Mouse (Mus musculus) B cell, adult 2 months (primary cell): Measurements from ENCODE around the gene Chd3.

Experiments
- DNase-seq, 2 experiments: peaks; one replicate each; pipeline ENCODE4 v3.0.0; 2022

Chd3 gene

DNA sequence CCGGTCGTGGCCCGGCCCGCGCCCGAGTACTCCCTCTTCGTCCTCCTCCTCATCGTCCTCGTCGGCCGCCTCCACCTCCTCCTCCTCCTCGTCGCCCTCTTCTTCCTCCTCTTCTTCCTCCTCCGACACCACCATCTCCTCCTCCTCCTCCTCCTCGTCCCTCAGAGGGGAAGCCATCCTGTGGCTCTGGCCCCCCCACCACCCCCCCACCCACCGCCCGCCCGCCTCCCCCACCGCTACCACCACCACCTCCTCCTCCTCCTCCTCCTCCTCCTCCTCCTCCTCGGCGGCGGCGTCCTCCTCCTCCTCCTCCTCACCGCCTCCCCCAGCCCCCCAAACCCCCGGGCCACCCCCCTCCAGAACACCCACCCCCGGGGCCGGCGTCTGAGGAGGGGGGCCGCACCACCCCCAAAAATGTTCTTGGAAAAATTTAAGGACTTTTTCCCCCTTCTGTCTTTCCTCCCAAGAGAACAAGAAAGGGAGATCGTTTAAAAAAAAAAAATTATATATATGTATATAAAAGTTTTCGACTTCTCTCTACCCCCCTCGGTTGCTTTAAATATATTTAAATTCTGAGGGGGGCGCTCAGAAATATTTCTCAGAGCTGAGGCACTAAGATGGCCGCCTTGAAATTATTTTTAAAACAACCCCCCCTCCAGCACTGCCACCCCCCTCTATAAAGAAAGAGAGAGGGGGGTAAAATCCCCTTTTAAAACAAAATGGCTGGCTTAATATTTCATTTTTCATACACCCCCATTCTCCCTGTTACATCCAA is at the start of gene Chd3:
Gene Chd3 (minus strand): TSS at position 192 of the 775 bp plus-strand sequence.
- peak in 1 of 2 experiments; percentile 43 for DNase-seq

DNA sequence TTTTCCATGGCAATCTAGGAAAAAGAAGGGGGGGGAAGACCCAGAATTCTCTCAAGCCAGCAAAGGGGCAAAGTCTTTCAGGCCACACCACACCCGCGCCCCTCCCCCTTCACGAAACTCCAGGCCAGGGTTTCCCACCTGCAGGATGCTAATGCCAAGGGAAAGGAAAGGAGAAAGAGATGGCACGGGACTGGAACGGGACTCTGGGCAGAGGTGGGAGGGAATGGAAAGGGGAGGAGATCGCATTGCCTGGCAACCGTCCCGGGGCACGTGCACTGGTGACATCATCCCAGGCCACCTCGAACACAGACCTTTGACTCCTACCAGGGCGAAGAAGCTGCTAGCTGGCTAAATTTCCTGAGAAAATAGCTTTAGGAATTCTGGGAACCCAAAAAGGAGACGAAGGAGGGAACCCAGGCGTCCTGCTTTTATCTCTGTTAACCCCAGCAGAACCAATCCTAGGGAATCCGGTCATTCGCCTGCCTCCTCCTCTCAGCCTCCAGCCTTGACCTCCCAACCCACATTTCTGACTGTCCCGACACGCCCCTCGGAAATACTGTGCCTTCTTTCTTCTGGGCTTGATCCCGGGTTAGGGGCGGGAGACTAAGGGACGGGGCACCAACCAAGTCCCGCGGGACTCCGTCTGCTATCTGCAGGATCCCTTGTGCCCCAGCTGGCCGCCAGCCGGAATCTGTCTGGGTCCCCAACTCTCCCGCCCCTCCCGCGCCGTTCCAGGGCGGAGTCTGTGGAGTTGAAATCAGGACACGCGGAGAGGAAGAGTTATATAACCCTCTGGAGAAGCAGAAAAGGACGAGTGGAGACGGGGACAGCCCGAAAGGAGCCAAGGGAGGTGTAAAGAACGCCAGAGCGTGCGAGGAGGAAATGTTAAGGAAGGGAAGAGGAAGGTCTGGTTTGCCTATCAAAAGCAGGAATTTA is 48.5 kb upstream of the Chd3 start:
- DNase-seq: peak; percentile 50 to 56

DNA sequence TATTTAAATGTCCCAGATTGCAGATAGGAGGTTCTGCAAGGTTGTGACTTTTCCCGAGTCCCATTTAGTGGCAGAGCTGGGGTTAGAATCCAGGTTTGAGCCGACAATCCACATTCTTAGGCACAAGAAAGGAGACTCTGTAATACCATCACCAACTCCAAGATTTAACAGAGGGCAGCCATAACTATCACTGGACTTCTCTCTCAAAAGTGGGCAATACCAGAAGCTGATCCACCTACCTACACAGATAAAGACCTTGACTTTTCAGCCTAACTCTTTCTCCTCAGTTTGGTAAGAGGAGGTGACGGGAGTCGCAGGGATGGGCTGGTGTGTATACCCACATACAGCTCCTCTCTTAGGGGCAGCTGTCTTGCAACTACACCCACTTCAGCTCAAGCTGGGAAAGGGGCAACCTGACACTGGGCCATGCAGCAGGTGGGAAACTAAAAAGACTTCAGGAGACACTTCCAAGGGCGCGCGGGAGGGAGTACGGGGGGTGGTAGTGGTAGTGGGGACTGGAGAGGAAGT is 47.8 kb upstream of the Chd3 start:
- DNase-seq: no peak

DNA sequence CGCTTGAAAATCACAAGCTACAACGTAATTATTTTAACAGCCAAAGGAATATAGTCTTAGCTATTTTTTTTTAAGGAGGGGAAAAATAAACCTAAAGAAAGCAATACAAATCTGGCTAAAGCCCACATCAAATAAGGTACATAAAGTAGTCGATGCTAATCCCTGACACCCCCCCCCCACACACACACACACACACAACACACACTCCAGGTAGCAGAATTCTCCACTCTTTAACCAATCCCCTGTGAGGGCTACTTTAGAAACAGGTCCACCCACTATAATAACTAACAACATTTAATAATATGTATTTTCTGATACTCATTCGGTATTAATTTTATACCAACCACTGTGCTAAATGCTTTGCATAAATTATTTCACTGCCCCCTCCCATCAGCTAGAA is 47.3 kb upstream of the Chd3 start:
- no peak for DNase-seq

DNA sequence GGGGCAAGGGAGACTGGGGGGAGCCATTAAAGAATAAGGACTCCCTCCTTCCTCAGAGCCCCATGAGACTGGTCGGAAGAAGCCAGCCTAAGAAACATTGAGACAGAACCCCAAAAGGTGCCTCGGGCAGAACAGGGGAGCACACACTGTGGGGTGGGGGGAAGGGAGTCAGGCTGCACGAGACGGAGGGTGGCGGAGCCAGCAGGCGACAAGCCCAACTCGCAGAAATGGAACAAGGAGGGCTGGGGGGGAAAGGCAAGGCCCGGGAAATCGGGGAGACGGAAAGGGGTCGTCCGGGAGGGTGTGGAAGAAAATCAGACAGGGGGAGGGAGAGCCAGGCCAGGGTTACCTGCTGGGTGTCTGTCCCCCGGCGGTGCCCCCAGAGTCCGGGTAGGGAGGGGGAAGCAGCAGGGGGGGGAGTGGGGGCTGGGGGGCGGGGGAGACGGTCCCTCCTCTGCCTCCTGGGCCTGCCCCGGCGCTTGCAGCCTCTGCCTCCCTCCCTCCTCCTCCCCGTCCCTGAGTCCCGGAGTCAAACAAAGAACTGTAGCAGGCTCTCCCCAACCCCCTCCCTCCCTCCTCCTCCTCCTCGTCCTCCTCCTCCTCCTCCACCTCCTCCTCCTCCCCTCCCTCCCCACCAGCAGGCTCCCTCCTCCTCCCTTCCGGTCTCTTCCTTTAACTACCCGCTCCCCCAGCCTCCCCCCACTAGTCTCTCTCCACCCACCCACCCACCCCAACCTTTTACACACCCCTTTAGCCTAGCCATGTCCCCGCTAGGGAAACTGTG is 46.7 kb upstream of the Chd3 start:
- DNase-seq: no peak

DNA sequence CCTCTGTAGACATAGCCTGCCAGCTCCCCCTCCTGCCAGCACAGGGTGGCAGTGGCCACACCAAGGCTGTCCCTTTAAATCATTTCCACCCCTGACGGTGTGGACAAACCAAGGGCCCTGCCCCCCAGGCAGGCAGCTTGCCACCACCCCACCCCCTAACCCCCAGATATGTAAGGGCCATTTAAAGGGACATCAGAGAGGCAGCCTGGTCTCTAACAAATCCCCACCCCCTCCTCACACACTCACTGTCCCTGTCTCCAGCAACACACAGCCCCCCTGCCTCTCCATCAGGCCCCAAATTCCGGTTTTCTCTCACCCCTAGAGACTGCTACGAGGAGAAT is 46.1 kb upstream of the Chd3 start:
- no peak for DNase-seq

DNA sequence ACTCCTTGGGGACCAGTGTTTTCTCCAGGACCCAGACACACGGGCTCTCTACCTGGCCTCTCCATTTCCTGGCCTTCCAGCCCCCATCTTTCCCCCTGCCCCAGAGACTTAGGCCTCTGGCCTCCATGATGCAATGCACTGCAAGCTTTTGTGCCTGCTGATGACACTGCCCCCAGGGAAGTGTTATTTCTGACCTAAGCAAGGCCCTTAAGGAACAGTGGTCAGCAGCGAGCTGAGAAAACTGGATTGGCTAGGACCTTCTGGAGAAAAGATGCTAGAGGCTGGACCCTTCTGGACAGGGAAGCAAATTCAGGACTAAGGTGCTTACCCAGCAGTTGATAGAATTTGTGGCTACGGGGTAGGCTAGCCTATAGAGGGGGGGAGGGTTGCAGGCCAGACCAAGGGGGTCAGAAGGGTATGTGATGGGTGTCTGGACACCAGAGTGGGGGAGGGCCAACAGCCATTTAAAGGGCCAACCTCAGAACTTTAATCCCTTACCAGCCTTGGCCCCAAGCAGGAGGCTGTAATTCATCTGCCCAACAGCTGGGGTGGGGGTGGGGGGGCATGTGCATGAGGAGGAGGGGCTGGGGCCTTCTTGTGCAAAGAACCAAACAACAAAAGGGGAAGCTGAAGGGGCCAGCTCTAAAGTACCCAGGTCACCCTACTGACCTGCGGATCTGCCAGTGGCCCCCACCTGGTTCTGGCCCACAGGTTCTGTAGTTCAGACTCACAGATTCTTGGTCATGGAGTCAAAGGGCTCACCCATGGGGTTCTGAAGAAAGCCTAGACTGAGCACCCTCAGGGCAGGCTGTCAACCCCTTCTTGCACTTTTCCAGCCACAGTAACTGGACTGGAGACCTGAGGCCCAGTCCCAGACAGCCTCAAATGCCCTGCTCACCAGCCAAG is 45.5 kb upstream of the Chd3 start:
- DNase-seq: no peak

DNA sequence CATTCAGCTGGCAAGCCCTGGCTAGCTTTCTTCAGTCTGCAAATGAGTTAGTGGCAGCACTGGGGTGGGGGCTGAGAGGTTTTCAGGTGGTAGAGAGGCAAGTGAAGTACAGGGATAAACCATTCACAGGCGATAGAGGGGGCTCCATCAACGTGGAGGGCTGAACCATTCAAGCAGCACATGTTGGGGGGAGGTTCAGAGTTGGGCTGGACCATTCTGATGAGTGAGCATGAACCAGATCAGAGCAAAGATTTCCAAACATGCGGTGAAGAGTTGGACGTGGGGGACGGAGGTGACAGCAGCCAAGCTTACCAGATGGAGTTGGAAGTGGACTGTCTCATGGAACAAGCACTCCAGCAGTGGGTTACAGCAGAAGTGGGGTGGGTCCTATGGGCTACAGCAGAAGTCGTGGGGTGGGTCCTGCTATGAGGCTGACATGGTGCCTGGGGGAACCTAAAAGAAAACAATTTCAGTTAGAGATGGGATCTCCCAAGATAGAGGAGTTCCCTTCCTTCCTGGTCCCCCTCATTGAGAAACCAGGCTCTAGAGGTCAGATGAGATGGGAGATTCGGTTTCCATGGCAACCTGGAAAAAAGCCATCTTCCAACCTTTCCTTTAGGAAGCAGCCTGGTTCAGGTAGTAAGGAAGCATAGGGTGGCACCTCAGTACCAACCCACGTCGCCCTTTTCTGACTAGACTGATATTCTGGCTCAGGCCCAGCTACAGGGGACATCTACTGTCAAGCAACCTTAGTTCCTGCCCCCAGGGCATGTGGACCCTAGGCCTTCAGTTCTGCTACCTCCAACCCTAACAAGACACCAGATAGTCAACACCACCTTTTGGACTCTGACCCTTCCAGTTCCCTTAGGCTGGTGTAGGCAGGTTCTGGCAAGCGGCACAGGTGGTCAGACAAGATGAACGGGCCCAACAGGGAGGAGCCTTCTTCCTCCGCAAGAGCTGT is 44.3 kb upstream of the Chd3 start, which contains the start of gene Kdm6b:
Gene Kdm6b (minus strand): TSS at position 455 of the 961 bp plus-strand sequence.
- no peak for DNase-seq

DNA sequence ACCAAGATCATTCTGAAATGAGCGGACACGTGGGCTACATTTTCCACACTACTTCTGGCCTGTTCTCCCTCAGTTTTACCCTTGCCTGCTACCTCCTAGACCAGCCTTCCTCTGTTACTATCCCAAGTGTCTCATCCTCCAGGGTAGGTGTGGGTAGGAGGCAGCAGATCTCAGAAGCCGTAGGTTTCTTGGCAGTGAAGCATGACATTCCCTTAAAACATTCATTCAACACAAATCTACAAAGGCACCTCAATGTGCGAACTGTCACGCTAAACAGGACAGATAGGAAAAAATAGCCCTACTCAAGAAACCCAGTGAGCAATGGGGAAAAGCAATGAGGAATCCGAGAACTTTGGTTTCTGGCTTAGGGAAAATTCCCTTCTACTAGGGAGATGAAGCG is 43.3 kb upstream of the Chd3 start:
- no peak for DNase-seq

DNA sequence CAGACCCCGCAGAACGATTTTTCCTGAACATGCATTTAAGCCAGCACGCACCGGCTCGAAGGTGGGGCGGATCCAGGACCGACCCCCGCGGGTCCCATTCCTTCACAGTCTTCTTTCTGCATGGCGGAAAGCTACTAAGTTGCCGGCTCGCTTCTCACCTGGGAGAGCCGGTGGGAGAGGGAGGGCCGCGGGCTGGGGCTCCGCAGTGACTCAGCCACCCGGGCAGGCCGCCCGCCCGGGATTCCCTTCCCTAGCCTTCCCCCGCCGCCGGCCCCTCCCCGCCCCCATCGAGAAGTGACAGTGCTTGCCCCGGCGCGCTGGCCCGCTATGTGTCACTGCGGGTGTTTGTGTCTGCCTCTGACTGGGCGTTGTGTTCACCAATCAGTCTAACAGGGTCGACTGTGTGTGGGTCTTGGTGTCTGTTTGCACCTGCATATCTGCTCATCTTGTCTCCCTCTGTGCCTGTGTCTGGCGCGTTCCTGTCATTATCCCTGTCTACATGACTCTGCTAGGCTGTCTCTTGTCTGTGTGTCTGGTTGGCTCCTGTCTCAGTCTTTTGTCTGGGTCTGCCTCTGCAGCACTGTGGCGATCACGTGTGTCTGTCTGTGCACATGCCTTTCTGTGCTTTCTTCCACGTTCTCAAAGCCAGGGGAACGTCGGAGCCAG is 42.5 kb upstream of the Chd3 start:
- peak; percentile 64 to 66 for DNase-seq

DNA sequence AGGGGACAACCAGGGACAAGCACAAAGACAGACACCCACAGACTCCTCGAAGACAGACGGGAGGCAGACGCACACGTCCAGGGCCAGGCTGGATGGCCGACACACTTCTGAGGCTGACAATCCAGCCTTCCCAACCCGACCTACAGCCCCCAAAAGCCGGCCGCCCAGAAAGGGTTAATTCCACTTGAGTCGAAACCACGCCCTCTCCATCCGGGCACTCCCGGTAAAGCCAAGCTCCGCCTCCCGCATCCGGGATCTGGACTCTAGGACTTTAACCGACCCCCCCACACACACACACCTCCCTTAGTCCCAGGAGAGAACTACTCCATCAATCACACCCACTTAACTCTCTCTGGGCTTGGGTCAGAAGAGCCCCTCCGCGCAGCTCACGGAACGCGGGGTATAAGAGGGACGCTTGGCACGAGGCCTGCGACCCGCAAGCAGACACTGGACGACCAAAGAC is 41.9 kb upstream of the Chd3 start:
- peak; percentile 86 to 88 for DNase-seq

DNA sequence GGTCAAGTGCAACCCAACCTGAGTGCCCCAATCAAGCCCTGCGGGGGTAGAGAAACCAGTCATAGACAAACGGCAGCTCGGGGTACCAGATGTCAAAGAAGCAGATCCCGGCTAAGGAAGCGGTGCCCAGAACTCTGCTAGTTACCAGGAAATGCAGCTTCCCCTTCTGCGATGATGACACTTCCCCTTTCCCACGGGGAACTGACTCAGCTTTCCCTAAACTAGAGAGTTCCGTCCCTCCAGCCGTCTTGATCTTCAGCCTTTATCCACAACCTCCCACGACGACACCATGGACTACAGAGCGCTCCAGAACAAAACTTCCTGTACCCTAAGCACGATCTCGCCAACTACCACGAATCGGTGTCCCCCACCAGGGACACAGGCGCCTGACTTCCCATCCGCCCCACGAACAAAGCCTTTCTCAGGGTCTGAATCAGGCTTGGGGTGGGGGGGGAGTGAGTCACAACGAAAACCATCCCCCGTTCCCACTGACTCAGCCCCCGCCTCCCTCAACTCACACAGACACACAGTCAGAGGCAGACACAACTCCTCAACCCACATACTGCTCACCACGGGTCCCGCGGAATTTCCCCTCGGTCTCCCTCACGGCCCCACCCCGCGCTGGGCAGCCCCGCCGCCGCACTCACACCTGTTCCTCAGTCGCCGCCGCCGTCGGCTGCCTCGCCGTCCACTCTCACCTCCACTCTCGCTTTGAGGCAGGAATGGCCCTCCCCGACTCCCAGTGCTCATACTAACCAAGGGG is 41.3 kb upstream of the Chd3 start:
- peak; percentile 91 to 93 for DNase-seq

DNA sequence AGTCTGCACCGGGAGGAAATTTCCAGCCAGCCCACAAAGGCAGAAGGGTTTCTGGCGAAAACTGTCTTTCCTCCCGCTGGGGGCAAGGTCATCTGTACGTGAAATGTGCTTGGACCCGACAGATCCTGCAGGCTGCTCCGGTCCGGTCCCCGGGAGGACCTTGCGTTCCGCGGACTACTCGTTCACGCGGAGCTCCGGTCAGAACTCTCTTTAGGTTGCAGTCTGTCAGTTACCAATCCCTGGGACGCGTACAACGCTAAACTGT is 40.8 kb upstream of the Chd3 start:
- no peak for DNase-seq

DNA sequence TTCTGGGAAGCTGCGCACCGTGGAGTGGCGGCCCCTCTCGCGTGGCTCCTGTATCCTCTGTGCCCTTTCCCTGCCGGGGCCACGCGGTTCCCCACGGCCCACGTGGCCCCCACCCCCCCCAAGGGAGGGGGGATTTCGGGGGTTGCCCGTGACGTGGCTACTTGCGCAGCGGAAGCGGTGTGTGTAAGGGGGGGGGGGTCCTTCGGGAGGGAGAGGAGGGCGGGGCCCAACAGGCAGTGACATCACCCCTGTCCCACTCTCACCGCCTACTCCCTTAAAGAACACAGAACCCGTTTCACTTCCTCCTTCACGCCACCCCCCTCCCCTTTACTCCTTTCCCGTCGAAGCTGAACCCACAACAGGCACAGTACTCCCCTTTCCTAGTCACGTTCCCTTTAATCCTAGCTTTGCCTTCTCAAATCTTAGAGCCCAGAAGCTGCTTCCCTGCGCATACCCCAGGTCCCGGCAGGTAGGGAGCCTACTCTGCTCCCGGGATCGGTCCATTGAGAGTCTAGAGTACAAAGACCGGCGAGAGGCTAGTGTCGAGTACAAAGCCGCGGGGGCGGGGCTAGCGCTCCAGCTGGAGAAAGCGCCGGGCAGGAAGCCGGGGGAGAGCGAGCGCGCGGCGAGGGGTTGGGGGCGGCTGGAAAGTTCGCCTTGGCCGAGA is 40.3 kb upstream of the Chd3 start:
- peak; percentile 94 to 95 for DNase-seq

DNA sequence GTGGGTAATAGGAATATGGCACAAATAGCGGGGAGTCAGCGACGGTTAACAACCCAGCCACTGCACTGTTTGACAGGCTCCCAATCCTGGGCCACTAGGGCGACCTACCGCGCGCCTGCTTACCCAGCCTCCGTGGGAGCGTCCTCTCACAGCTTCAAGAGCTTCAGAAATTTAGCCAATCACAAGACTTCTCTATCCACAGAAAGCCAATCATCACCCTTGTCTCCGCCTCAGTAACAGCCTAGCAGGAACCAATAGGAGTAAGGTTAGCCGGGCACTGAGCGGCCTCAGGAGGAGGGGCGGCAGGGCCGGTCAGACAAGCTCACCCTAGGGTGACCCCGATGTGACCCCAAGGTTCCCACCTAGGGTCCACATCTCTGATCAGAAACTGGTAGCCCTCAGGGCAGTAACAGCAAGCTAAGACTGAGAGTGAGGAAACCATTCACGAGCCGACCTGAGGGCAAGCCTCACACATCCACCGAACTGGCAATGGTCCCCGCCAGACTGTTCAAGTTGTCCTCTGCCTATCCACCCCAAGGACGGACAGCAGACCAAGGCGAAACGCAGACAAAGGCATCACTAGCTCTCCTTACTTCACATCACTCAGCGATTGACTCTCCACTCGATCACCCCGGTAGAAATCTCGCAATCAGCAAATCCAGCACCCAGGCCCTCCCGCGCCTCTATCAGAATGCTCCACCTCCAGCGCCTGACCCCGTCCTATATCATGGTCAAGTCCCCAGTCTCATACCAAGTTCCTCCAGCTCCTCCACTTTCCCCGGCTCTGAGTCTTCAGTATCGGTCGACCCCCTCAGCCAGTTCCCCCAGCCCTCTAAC is 39.6 kb upstream of the Chd3 start:
- DNase-seq: peak; percentile 77 to 78

DNA sequence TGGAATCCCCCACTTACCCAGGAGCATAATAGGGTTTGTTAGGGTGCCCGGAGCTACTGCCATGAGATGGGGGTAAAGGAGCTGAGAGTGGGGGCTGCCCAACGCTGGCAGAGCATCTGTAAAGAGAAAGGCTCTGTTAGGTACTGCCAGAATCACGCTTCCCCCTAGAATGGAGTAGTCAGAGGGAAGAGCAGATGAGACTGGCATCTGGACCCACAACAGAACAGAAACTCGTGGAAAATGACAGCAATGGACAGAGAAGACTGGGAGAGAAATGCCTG is 38.5 kb upstream of the Chd3 start:
- DNase-seq: no peak

DNA sequence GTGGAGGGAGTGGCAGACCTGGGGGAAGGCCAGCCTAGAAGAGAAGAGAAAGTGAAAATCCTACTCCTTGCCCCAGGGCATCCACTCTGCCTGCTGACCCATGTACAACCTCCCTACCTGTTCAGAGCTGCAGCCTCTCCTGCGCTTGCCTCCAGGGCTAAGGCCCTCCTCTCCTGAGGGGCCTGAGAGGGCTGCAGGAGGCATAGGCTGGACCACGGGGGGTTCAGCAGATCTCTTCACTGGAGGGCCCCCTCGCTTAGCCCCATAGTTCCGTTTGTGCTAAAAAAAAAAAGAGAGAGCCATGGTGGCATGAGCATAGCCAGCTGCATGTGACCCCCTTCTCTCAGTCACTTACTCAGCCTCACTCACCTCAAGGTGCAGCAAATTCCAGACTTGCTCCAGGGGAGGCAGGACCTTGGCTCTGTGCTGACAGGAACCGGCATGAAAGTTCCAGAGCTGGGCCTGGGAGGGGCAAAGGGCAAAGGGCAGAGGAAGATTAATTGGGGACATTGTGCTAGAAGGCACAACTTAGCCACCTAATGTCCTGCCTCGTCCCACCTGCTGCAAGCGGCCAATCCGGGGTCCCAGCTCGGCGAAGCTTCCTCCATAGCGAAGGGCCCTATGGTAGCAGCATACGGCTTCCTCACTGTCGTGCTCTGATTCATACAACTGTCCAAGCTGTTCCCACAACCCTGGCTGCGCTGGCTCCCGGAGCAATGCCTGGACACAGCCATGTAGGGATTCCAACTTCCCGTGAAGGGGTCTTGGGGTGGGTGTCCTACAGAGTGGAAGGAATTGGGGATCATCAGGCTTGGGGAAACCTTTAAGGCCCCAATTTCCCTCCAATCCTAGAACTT is 37.9 kb upstream of the Chd3 start:
- DNase-seq: no peak
